Mouse (Mus musculus) midbrain, embryonic 11.5 days (tissue): ENCODE measurements at regions not wholly inside any gene's neighbourhood (a gene's known extent, or its start where the extent isn't known, plus 50 kb on each side); places are given as distances from the start of the nearest gene placed in this dataset.
"Not testable (repeated sequence)": the region's sequence is repeated elsewhere in the genome, so short reads cannot be mapped to it uniquely, and the experiment has no call there.

ENCODE experiments used
- ATAC-seq: fragments of 200-750 bp; cut with Nextera tagmentation; 2 replicates; pipeline ENCODE4 v1.8.0; 2017; ENCODE audit warnings: moderate TSS enrichment, moderate library complexity; ENCODE audit not compliant: low FRiP score
- DNase-seq: peaks from one replicate; pipeline ENCODE4 v3.0.0; 2015; ENCODE audit warnings: low spot score; ENCODE audit errors: missing footprints
- H3K27ac ChIP-seq: fragments of 300-500 bp; sonication (generic); 2 replicates; pipeline ENCODE4 v1.5.1; 2014; ENCODE audit warnings: low read depth, low read length
- H3K27me3 ChIP-seq: fragments of 300-500 bp; sonication (generic); 2 replicates; pipeline ENCODE4 v1.6.1; 2014; ENCODE audit warnings: mild to moderate bottlenecking, low read length, moderate library complexity, mixed read lengths; ENCODE audit not compliant: control insufficient read depth, insufficient read depth
- H3K36me3 ChIP-seq: fragments of 300-500 bp; sonication (generic); 2 replicates; pipeline ENCODE4 v1.6.1; 2014; ENCODE audit warnings: mild to moderate bottlenecking, low read length, moderate library complexity, mixed read lengths; ENCODE audit not compliant: control insufficient read depth, insufficient read depth
- H3K4me1 ChIP-seq: fragments of 300-500 bp; sonication (generic); 2 replicates; pipeline ENCODE4 v1.6.1; 2014; ENCODE audit warnings: low read length; ENCODE audit not compliant: control insufficient read depth, insufficient read depth
- H3K4me2 ChIP-seq: fragments of 300-500 bp; sonication (generic); 2 replicates; pipeline ENCODE4 v1.6.1; 2014; ENCODE audit warnings: mild to moderate bottlenecking, moderate library complexity
- H3K4me3 ChIP-seq: fragments of 300-500 bp; sonication (generic); 2 replicates; pipeline ENCODE4 v1.5.1; 2014; ENCODE audit warnings: low read depth, low read length
- H3K9ac ChIP-seq: fragments of 300-500 bp; sonication (generic); 2 replicates; pipeline ENCODE4 v1.6.1; 2014; ENCODE audit warnings: low read length
- H3K9me3 ChIP-seq: fragments of 300-500 bp; sonication (generic); 2 replicates; pipeline ENCODE4 v1.6.1; 2016; ENCODE audit warnings: low read length; ENCODE audit not compliant: control insufficient read depth
- WGBS: fragments of 180-500 bp; shearing (Covaris S2); extraction: QIAGEN DNeasy Blood & Tissue Kit; methylation state at CpG from one replicate; pipeline ENCODE4 v1.1.7; 2014; 5-methylcytosine and 5-hydroxymethylcytosine counted together

DNA sequence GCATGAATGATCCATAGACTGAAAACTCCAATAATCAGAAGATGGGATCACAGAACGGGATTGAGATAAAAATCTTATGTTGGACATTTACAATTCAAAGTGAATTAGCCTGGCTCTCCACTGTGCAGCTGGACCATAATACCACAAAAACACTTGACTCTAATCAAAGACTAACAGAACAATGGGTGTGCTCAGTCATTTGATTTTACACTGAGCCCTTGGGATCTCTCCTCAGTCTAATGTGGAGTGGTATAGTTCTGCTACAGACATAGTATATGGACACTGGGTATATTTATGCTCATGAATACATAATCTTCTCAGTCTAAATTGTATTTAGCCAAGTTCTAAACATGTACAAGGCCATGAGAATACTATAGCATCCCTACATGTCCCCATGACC, 149.4 kb upstream of the Gm10306 start:
- DNase-seq (no peak), ATAC-seq (peak; percentile 64)
- no peaks in the 10 kb centered on the region for H3K9me3 ChIP-seq
- no peak overlapping the region for H3K4me3 ChIP-seq
- H3K27ac ChIP-seq, result no peak overlapping the region
- no peaks in the 10 kb centered on the region; the same call in 1 of the 2 replicates for H3K4me1 ChIP-seq
- 50% methylated on average over 1 of the region's 1 CpGs for WGBS
- no peaks in the 10 kb centered on the region for H3K27me3 ChIP-seq
- no peak overlapping the region for H3K4me2 ChIP-seq
- H3K9ac ChIP-seq, result no peak overlapping the region
- no peaks in the 10 kb centered on the region for H3K36me3 ChIP-seq

DNA sequence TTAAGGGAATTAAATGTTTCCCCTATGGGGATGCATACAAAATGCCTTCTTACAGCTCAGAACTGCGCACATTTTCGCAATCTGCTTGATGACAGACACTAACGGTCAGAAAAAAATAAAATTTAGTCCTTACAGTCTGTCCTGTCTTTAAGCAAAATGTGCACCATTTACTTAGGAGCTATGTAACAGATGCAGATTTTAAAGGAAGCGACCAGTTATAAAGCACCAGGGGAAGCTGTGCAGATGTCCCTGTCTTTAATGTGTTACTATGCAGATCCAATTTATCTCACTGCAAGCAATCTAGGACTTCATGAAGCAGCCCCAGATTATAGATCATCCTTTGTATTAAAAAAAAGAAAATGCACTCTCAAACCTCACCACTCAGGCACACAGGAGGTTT, 148.8 kb upstream of the Gm10306 start:
- ATAC-seq (no peak), DNase-seq (no peak)
- H3K9me3 ChIP-seq, result no peaks in the 10 kb centered on the region
- H3K4me3 ChIP-seq, result no peak overlapping the region
- H3K27me3 ChIP-seq, result no peaks in the 10 kb centered on the region
- H3K27ac ChIP-seq, result no peak overlapping the region
- 85% methylated on average over 4 of the region's 4 CpGs for WGBS
- H3K4me1 ChIP-seq, result no peaks in the 10 kb centered on the region; the same call in 1 of the 2 replicates
- H3K4me2 ChIP-seq, result no peak overlapping the region
- no peaks in the 10 kb centered on the region for H3K36me3 ChIP-seq
- H3K9ac ChIP-seq, result no peak overlapping the region

DNA sequence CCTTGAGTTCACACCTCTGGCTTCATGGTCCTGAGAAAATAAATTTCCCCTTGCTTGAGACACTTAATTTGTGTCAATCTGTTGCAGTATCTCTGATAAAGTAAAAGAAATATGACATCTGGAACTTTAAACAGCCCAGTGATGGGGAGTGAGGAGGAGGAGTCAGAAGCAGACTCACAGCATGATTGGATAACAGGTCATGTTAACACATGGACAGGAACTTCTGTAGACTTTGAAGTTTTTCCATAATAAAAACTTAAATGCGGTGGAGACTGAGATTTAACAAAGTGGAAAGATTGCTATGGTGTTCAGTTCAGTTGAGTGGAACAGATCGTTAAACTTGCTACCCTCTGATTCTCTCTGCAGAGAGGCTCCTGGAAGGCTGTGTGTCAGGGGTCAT, 143.7 kb upstream of the Gm10306 start:
- no peak overlapping the region for H3K9ac ChIP-seq
- no peak overlapping the region for H3K27ac ChIP-seq
- H3K4me1 ChIP-seq, result no peaks in the 10 kb centered on the region
- no peaks in the 10 kb centered on the region for H3K27me3 ChIP-seq
- no peak overlapping the region for H3K4me3 ChIP-seq
- H3K4me2 ChIP-seq, result no peak overlapping the region
- no peaks in the 10 kb centered on the region for H3K36me3 ChIP-seq
- 68% methylated on average over 2 of the region's 2 CpGs for WGBS
- no peaks in the 10 kb centered on the region for H3K9me3 ChIP-seq
- no peak for ATAC-seq
- no peak for DNase-seq

GRCm38 (mm10) chr4:94425525-94425924, 130.8 kb upstream of the Gm10306 start:
- not testable (repeated sequence) for H3K9ac ChIP-seq, H3K27me3 ChIP-seq, H3K27ac ChIP-seq, H3K4me2 ChIP-seq, H3K36me3 ChIP-seq, ATAC-seq, H3K4me3 ChIP-seq, H3K4me1 ChIP-seq, DNase-seq, H3K9me3 ChIP-seq
- WGBS, result 87% methylated on average over 8 of the region's 10 CpGs

DNA sequence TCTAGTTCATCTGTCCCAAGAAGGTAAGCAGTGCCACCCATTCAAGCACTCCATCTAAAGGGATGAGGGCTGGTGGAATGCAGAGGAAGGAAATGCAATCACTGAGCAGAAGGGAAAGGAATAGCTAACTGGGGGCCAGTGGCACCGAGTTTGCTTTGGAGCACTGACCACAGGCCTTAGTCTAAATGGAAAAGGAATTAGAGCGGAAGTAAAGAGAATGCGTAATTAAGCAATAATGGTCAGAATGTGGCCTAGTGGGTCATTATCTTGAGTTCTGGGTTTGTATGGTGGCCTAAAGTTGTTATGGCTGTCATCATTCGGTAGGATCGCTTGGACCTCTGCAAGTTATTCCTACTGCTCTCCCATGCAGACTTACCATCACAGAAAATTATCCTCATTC, 128.8 kb upstream of the Gm10306 start:
- Histone ChIP-seq H3K4me3 (no peak overlapping the region), H3K27me3 (no peaks in the 10 kb centered on the region), H3K9me3 (peaks cover 3% of the 10 kb centered on the region; the same call in 1 of the 2 replicates), H3K4me2 (no peak overlapping the region), H3K9ac (no peak overlapping the region), H3K4me1 (no peaks in the 10 kb centered on the region), H3K27ac (no peak overlapping the region), H3K36me3 (no peaks in the 10 kb centered on the region)
- peak; percentile 23 for DNase-seq
- WGBS, result 90% methylated on average over 5 of the region's 5 CpGs
- no peak for ATAC-seq

GRCm38 (mm10) chr4:94432005-94432404, 124.3 kb upstream of the Gm10306 start:
- no peak overlapping the region for H3K4me2 ChIP-seq
- H3K27ac ChIP-seq, result no peak overlapping the region
- no peaks in the 10 kb centered on the region for H3K27me3 ChIP-seq
- no peak overlapping the region for H3K4me3 ChIP-seq
- H3K36me3 ChIP-seq, result no peaks in the 10 kb centered on the region
- no peaks in the 10 kb centered on the region for H3K4me1 ChIP-seq
- DNase-seq (peak; percentile 73), ATAC-seq (no peak)
- H3K9ac ChIP-seq, result no peak overlapping the region
- WGBS, result 85% methylated on average over 3 of the region's 3 CpGs
- peaks cover 3% of the 10 kb centered on the region; the same call in 1 of the 2 replicates for H3K9me3 ChIP-seq

- H3K36me3 ChIP-seq, result no peaks in the 10 kb centered on the region
- peak; percentile 62 for DNase-seq
- H3K27ac ChIP-seq, result no peak overlapping the region
- no peak for ATAC-seq
- H3K4me2 ChIP-seq, result no peak overlapping the region
- no peak overlapping the region for H3K4me3 ChIP-seq
- WGBS, result 76% methylated on average over 10 of the region's 10 CpGs
- no peak overlapping the region for H3K9ac ChIP-seq
- no peaks in the 10 kb centered on the region for H3K27me3 ChIP-seq
- no peaks in the 10 kb centered on the region for H3K9me3 ChIP-seq
- H3K4me1 ChIP-seq, result no peaks in the 10 kb centered on the region
Measured at GRCm38 (mm10) chr4:94437717-94438435, 118.5 kb upstream of the Gm10306 start.

GRCm38 (mm10) chr4:94439159-94439836, 117.0 kb upstream of the Gm10306 start:
- H3K36me3 ChIP-seq, result no peaks in the 10 kb centered on the region
- ATAC-seq (no peak), DNase-seq (peak; percentile 35)
- H3K27ac ChIP-seq, result no peak overlapping the region
- no peak overlapping the region for H3K9ac ChIP-seq
- no peak overlapping the region for H3K4me2 ChIP-seq
- H3K4me1 ChIP-seq, result no peaks in the 10 kb centered on the region
- no peaks in the 10 kb centered on the region for H3K27me3 ChIP-seq
- 87% methylated on average over 6 of the region's 6 CpGs for WGBS
- H3K9me3 ChIP-seq, result no peaks in the 10 kb centered on the region
- no peak overlapping the region for H3K4me3 ChIP-seq

GRCm38 (mm10) chr4:94446604-94447003, 109.7 kb upstream of the Gm10306 start:
- no peaks in the 10 kb centered on the region for H3K36me3 ChIP-seq

More at GRCm38 (mm10) chr4:94446604-94447003, 109.7 kb upstream of the Gm10306 start:
- H3K9me3 ChIP-seq, result no peaks in the 10 kb centered on the region
- H3K27me3 ChIP-seq, result no peaks in the 10 kb centered on the region
- no peak overlapping the region for H3K4me2 ChIP-seq
- no peak overlapping the region for H3K9ac ChIP-seq
- H3K27ac ChIP-seq, result no peak overlapping the region
- ATAC-seq, result no peak
- 81% methylated on average over 4 of the region's 4 CpGs for WGBS
- DNase-seq, result no peak
- no peak overlapping the region for H3K4me3 ChIP-seq
- H3K4me1 ChIP-seq, result no peaks in the 10 kb centered on the region
